Mouse (Mus musculus): ENCODE results near the gene Zfand4. TPM values are rescaled to one million over a fixed set of nuclear protein-coding genes. Genes with fewer than 3 reads are reported as not detected.

Gene Zfand4
- polyA plus RNA-seq, 1 experiment = 157 TPM

- H3K4me1 ChIP-seq (ENCODE audit: control insufficient read depth, insufficient read depth, low read length) = no peaks in the 10 kb centered on the region
- H3K27me3 ChIP-seq (ENCODE audit: control insufficient read depth, insufficient read depth, low read length) = no peaks in the 10 kb centered on the region
- no peak overlapping the region for H3K4me3 ChIP-seq (ENCODE audit: control insufficient read depth, low read depth, low read length)
- no peak overlapping the region for H3K27ac ChIP-seq (ENCODE audit: control insufficient read depth, insufficient read depth, low read depth, low read length)
- peaks cover 4% of the 10 kb centered on the region for H3K36me3 ChIP-seq (ENCODE audit: control insufficient read depth, insufficient read depth, low read length)
- no peak for TF ChIP-seq POLR2A (IDR thresholded peaks at IDR 0.05; ENCODE audit: control insufficient read depth, low read depth, low read length)
- TF ChIP-seq CTCF (IDR thresholded peaks at IDR 0.05; ENCODE audit: control insufficient read depth, insufficient read depth, insufficient replicate concordance, low read depth, low read length) = no peak
These were observed 47.4 kb downstream of the Zfand4 start for GRCm38 (mm10) chr6:116311411-116311810.

GRCm38 (mm10) chr6:116319259-116319658 lies 55.2 kb downstream of the Zfand4 start:
- H3K4me3 ChIP-seq (ENCODE audit: control insufficient read depth, low read depth, low read length) = no peak overlapping the region
- H3K4me1 ChIP-seq (ENCODE audit: control insufficient read depth, insufficient read depth, low read length) = no peaks in the 10 kb centered on the region
- no peak overlapping the region for H3K27ac ChIP-seq (ENCODE audit: control insufficient read depth, insufficient read depth, low read depth, low read length)
- H3K36me3 ChIP-seq (ENCODE audit: control insufficient read depth, insufficient read depth, low read length) = no peaks in the 10 kb centered on the region; the same call in none of the 2 replicates
- H3K27me3 ChIP-seq (ENCODE audit: control insufficient read depth, insufficient read depth, low read length) = no peaks in the 10 kb centered on the region
- TF ChIP-seq POLR2A (IDR thresholded peaks at IDR 0.05; ENCODE audit: control insufficient read depth, low read depth, low read length) (no peak), CTCF (IDR thresholded peaks at IDR 0.05; ENCODE audit: control insufficient read depth, insufficient read depth, insufficient replicate concordance, low read depth, low read length) (no peak)

GRCm38 (mm10) chr6:116326641-116327040 lies 62.6 kb downstream of the Zfand4 start:
- H3K27ac ChIP-seq (ENCODE audit: control insufficient read depth, insufficient read depth, low read depth, low read length) = no peak overlapping the region
- H3K4me1 ChIP-seq (ENCODE audit: control insufficient read depth, insufficient read depth, low read length) = no peaks in the 10 kb centered on the region
- no peak overlapping the region for H3K4me3 ChIP-seq (ENCODE audit: control insufficient read depth, low read depth, low read length)
- no peak for TF ChIP-seq CTCF (IDR thresholded peaks at IDR 0.05; ENCODE audit: control insufficient read depth, insufficient read depth, insufficient replicate concordance, low read depth, low read length)
- no peak for TF ChIP-seq POLR2A (IDR thresholded peaks at IDR 0.05; ENCODE audit: control insufficient read depth, low read depth, low read length)
- H3K36me3 ChIP-seq (ENCODE audit: control insufficient read depth, insufficient read depth, low read length) = no peaks in the 10 kb centered on the region; the same call in 1 of the 2 replicates
- H3K27me3 ChIP-seq (ENCODE audit: control insufficient read depth, insufficient read depth, low read length) = no peaks in the 10 kb centered on the region

- Histone ChIP-seq H3K36me3 (ENCODE audit: control insufficient read depth, insufficient read depth, low read length) (no peaks in the 10 kb centered on the region), H3K4me3 (ENCODE audit: control insufficient read depth, low read depth, low read length) (no peak overlapping the region), H3K27ac (ENCODE audit: control insufficient read depth, insufficient read depth, low read depth, low read length) (no peak overlapping the region), H3K4me1 (ENCODE audit: control insufficient read depth, insufficient read depth, low read length) (no peaks in the 10 kb centered on the region), H3K27me3 (ENCODE audit: control insufficient read depth, insufficient read depth, low read length) (no peaks in the 10 kb centered on the region)
- TF ChIP-seq CTCF (IDR thresholded peaks at IDR 0.05; ENCODE audit: control insufficient read depth, insufficient read depth, insufficient replicate concordance, low read depth, low read length) (no peak), POLR2A (IDR thresholded peaks at IDR 0.05; ENCODE audit: control insufficient read depth, low read depth, low read length) (no peak)
These were observed 67.4 kb downstream of the Zfand4 start for GRCm38 (mm10) chr6:116331396-116331795.

- Histone ChIP-seq H3K27me3 (ENCODE audit: control insufficient read depth, insufficient read depth, low read length) (no peaks in the 10 kb centered on the region), H3K4me1 (ENCODE audit: control insufficient read depth, insufficient read depth, low read length) (no peaks in the 10 kb centered on the region; the same call in 1 of the 2 replicates), H3K4me3 (ENCODE audit: control insufficient read depth, low read depth, low read length) (peak overlapping the region; percentile 98), H3K27ac (ENCODE audit: control insufficient read depth, insufficient read depth, low read depth, low read length) (peak overlapping the region; percentile 73), H3K36me3 (ENCODE audit: control insufficient read depth, insufficient read depth, low read length) (no peaks in the 10 kb centered on the region)
- no peak for TF ChIP-seq POLR2A (IDR thresholded peaks at IDR 0.05; ENCODE audit: control insufficient read depth, low read depth, low read length)
- TF ChIP-seq CTCF (IDR thresholded peaks at IDR 0.05; ENCODE audit: control insufficient read depth, insufficient read depth, insufficient replicate concordance, low read depth, low read length) = no peak
These were observed 73.4 kb downstream of the Zfand4 start for GRCm38 (mm10) chr6:116337466-116337834.

GRCm38 (mm10) chr6:116337835-116338501 lies 73.9 kb downstream of the Zfand4 start, which contains the start of gene March8:
March8 (plus strand) TSS chr6:116338024.
- Histone ChIP-seq H3K4me1 (ENCODE audit: control insufficient read depth, insufficient read depth, low read length) (no peaks in the 10 kb centered on the region; the same call in 1 of the 2 replicates), H3K4me3 (ENCODE audit: control insufficient read depth, low read depth, low read length) (peak within 1 kb of the TSS; percentile 98), H3K27ac (ENCODE audit: control insufficient read depth, insufficient read depth, low read depth, low read length) (peak within 1 kb of the TSS; percentile 73), H3K27me3 (ENCODE audit: control insufficient read depth, insufficient read depth, low read length) (no peaks in the 10 kb centered on the region), H3K36me3 (ENCODE audit: control insufficient read depth, insufficient read depth, low read length) (no peaks in the 10 kb centered on the region)
- TF ChIP-seq CTCF (IDR thresholded peaks at IDR 0.05; ENCODE audit: control insufficient read depth, insufficient read depth, insufficient replicate concordance, low read depth, low read length) (no peak), POLR2A (IDR thresholded peaks at IDR 0.05; ENCODE audit: control insufficient read depth, low read depth, low read length) (peak; percentile 74)

- no peaks in the 10 kb centered on the region for H3K27me3 ChIP-seq (ENCODE audit: control insufficient read depth, insufficient read depth, low read length)
- no peak overlapping the region; the same call in 1 of the 2 replicates for H3K27ac ChIP-seq (ENCODE audit: control insufficient read depth, insufficient read depth, low read depth, low read length)
- TF ChIP-seq CTCF (IDR thresholded peaks at IDR 0.05; ENCODE audit: control insufficient read depth, insufficient read depth, insufficient replicate concordance, low read depth, low read length) (no peak), POLR2A (IDR thresholded peaks at IDR 0.05; ENCODE audit: control insufficient read depth, low read depth, low read length) (no peak)
These were observed 74.5 kb downstream of the Zfand4 start for GRCm38 (mm10) chr6:116338520-116338919.

More at GRCm38 (mm10) chr6:116338520-116338919, 74.5 kb downstream of the Zfand4 start:
- H3K4me3 ChIP-seq (ENCODE audit: control insufficient read depth, low read depth, low read length) = peak overlapping the region; percentile 98
- H3K4me1 ChIP-seq (ENCODE audit: control insufficient read depth, insufficient read depth, low read length) = no peaks in the 10 kb centered on the region; the same call in 1 of the 2 replicates
- H3K36me3 ChIP-seq (ENCODE audit: control insufficient read depth, insufficient read depth, low read length) = no peaks in the 10 kb centered on the region

Measured in testis, adult 2 months (tissue).